Mouse (Mus musculus) bone marrow, adult 2 months (tissue): Measurements from ENCODE around the gene Aldh8a1. TPM values are rescaled to one million over a fixed set of nuclear protein-coding genes. Genes with fewer than 3 reads are reported as not detected.

Source experiments
- H3K27ac ChIP-seq: fragments of 200-500 bp; 2 replicates; pipeline ENCODE4 v1.5.1; 2012; ENCODE audit warnings: low read depth, mild to moderate bottlenecking, control low read depth, inconsistent platforms, low read length; ENCODE audit not compliant: control insufficient read depth, poor library complexity, insufficient read depth
- H3K4me1 ChIP-seq: fragments of 200-500 bp; 2 replicates; pipeline ENCODE4 v1.6.1; 2011; ENCODE audit warnings: low read length; ENCODE audit not compliant: control insufficient read depth, insufficient read depth
- H3K4me3 ChIP-seq: fragments of 200-500 bp; replicated peaks from 2 replicates; pipeline ENCODE3; 2011; ENCODE audit warnings: mild to moderate bottlenecking, low read depth, low read length, control low read depth; ENCODE audit not compliant: control insufficient read depth
- CTCF ChIP-seq: fragments of 200-500 bp; IDR thresholded peaks from 2 replicates; pipeline ENCODE4 v1.5.1; 2011; ENCODE audit warnings: low read length, control low read depth; ENCODE audit not compliant: control insufficient read depth, insufficient read depth
- POLR2A ChIP-seq: fragments of 200-500 bp; IDR thresholded peaks from 2 replicates; pipeline ENCODE4 v1.6.1; 2011; ENCODE audit warnings: low read depth, mild to moderate bottlenecking, control low read depth, low read length, borderline replicate concordance; ENCODE audit not compliant: control insufficient read depth
- WGBS: fragments of 180-500 bp; shearing (Covaris S2); methylation state at CpG from one replicate; pipeline ENCODE4 v1.1.7; 2018; 5-methylcytosine and 5-hydroxymethylcytosine counted together
- polyA plus RNA-seq: library from polyadenylated mRNA; stranded (reverse); fragments of >200 nt; gene quantifications from 2 replicates; pipeline ENCODE4 v1.2.4, GENCODE M21; 2011; ENCODE audit warnings: low replicate concordance; ENCODE audit not compliant: missing spikeins, insufficient read depth, insufficient read length

The Aldh8a1 gene
- polyA plus RNA-seq, 1 experiment = 2.4 TPM

DNA sequence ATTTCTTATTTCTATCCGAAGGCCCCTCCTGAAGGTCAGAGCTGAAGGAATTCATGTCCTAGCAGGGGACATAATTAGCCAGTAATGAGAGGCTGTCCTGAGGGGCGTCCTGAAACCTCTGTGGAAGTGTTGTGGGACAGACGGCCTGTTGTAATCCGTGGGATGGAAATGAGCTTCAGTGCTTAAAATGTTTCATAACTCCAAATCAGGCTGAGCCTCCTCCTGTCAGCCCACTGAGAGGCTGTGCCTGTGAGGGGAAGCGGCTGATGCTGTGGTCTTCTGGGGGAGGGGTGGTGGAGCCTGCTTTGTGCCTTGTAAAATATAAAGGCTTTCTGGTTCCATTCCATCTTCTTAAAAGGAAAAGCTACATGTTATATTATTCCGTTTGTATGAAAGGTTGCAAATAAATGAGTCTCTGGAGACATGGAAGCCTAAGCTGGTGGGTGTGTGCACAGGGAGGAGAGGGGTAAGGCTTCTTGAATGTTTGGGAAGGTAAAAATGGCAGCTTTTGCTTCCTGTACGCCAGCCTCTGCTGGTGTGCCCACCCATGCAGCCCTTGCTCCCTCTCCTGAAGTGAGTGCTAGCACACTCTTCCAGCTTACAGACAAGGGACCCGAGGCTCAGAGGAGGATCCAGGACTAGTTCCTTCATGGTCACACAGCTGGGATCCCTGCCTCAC is 66.7 kb downstream of the Aldh8a1 start:
- Histone ChIP-seq H3K4me3 (no peak overlapping the region), H3K27ac (no peak overlapping the region), H3K4me1 (no peaks in the 10 kb centered on the region; the same call in 1 of the 2 replicates)
- WGBS = 39% methylated on average over 8 of the region's 8 CpGs
- TF ChIP-seq CTCF (no peak), POLR2A (no peak)

DNA sequence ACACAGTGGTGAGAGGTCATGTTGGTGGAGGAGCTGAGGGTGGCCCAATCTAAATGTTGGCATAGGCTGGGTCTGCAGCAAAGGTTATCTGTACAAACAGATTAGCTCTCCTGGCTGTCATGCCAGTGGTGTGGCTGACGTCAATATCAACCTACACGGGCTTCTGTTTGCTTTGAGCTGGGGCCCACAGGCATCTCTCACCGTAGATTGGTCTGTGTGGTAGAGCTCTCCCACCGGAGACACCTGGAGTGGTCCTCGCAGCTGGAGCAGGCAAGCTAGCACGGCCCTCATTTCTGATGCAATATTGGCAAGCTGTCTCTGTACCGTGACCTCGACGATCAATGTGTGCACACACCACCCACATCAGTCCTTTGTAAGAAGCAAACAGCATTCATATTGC is 67.3 kb downstream of the Aldh8a1 start:
- no peak overlapping the region for H3K27ac ChIP-seq
- no peak for TF ChIP-seq POLR2A
- no peak for TF ChIP-seq CTCF
- 75% methylated on average over 9 of the region's 9 CpGs for WGBS

More for the DNA sequence above, 67.3 kb downstream of the Aldh8a1 start:
- Histone ChIP-seq H3K4me3 (no peak overlapping the region), H3K4me1 (no peaks in the 10 kb centered on the region; the same call in 1 of the 2 replicates)

Other genes starting within 250 kb of the Aldh8a1 start
- 47.4 and 85.5 TPM in 2 replicates for gene Myb, start 216.3 kb upstream of the Aldh8a1 start, polyA plus RNA-seq
- 38.6 and 57.0 TPM in 2 replicates for gene Hbs1l, start 81.3 kb upstream of the Aldh8a1 start, polyA plus RNA-seq
- gene 1700020N01Rik, start 215.9 kb downstream of the Aldh8a1 start, polyA plus RNA-seq = 5.8 TPM in 1 of 2 replicates, not detected in the other